Mouse (Mus musculus) midbrain, embryonic 16.5 days (tissue): ENCODE measurements around the gene Rpap1. TPM values are rescaled to one million over a fixed set of nuclear protein-coding genes. Genes with fewer than 3 reads are reported as not detected.

Experiments used
- ATAC-seq: fragments of 200-750 bp; cut with Nextera tagmentation; 2 replicates; pipeline ENCODE4 v1.8.0; 2017; ENCODE audit warnings: moderate TSS enrichment
- H3K27ac ChIP-seq: fragments of 300-500 bp; sonication (generic); 2 replicates; pipeline ENCODE4 v1.5.1; 2014; ENCODE audit warnings: mild to moderate bottlenecking, low read length, mixed read lengths
- H3K27me3 ChIP-seq: fragments of 300-500 bp; sonication (generic); 2 replicates; pipeline ENCODE4 v1.6.1; 2014; ENCODE audit warnings: low read depth, low read length, mixed read lengths; ENCODE audit not compliant: control insufficient read depth, insufficient read depth
- H3K36me3 ChIP-seq: fragments of 300-500 bp; sonication (generic); 2 replicates; pipeline ENCODE4 v1.6.1; 2014; ENCODE audit warnings: mild to moderate bottlenecking, low read length, moderate library complexity, mixed read lengths; ENCODE audit not compliant: control insufficient read depth, insufficient read depth
- H3K4me1 ChIP-seq: fragments of 300-500 bp; sonication (generic); 2 replicates; pipeline ENCODE4 v1.6.1; 2014; ENCODE audit warnings: mild to moderate bottlenecking, low read length, mixed read lengths; ENCODE audit not compliant: control insufficient read depth, insufficient read depth
- H3K4me2 ChIP-seq: fragments of 300-500 bp; sonication (generic); 2 replicates; pipeline ENCODE4 v1.6.1; 2014; ENCODE audit warnings: mild to moderate bottlenecking, low read length, mixed read lengths
- H3K4me3 ChIP-seq: fragments of 300-500 bp; sonication (generic); 2 replicates; pipeline ENCODE4 v1.5.1; 2014; ENCODE audit warnings: low read depth, mild to moderate bottlenecking, low read length, moderate library complexity, mixed read lengths
- H3K9ac ChIP-seq: fragments of 300-500 bp; sonication (generic); 2 replicates; pipeline ENCODE4 v1.6.1; 2014; ENCODE audit warnings: low read depth, low read length, mixed read lengths
- H3K9me3 ChIP-seq: fragments of 300-500 bp; sonication (generic); replicated peaks from 2 replicates; pipeline ENCODE4 v1.6.1; 2014; ENCODE audit warnings: mild to moderate bottlenecking, low read length, mixed read lengths; ENCODE audit not compliant: control insufficient read depth, poor library complexity, severe bottlenecking
- WGBS: fragments of 180-500 bp; shearing (Covaris S2); extraction: QIAGEN DNeasy Blood & Tissue Kit; methylation state at CpG from one replicate; pipeline ENCODE4 v1.1.7; 2014; 5-methylcytosine and 5-hydroxymethylcytosine counted together
- polyA plus RNA-seq: library from polyadenylated mRNA; unstranded; fragments of >200 nt; fragmentation: Nextera tagmentation; extraction: Ambion mirVana; gene quantifications from 2 replicates; pipeline ENCODE4 v1.2.1, GENCODE M21; 2015

Rpap1 gene
- polyA plus RNA-seq, 1 experiment from 2014 or later, result 16.9 TPM

GRCm38 (mm10) chr2:119802767-119803617 is 15.7 kb upstream of the Rpap1 start:
- no peak overlapping the region for H3K4me3 ChIP-seq
- H3K9me3 ChIP-seq, result no peaks in the 10 kb centered on the region
- H3K9ac ChIP-seq, result no peak overlapping the region
- no peak overlapping the region for H3K27ac ChIP-seq
- ATAC-seq, result no peak
- WGBS, result 18% methylated on average over 10 of the region's 10 CpGs
- H3K36me3 ChIP-seq, result peaks cover 6% of the 10 kb centered on the region; the same call in 1 of the 2 replicates
- H3K27me3 ChIP-seq, result peaks cover 11% of the 10 kb centered on the region
- peaks cover 38% of the 10 kb centered on the region for H3K4me1 ChIP-seq
- H3K4me2 ChIP-seq, result no peak overlapping the region

- Histone ChIP-seq H3K4me1 (peaks cover 38% of the 10 kb centered on the region), H3K9me3 (no peaks in the 10 kb centered on the region), H3K36me3 (peaks cover 6% of the 10 kb centered on the region; the same call in 1 of the 2 replicates), H3K4me2 (peak overlapping the region; percentile 88), H3K27ac (no peak overlapping the region), H3K9ac (peak overlapping the region; percentile 95), H3K27me3 (peaks cover 11% of the 10 kb centered on the region), H3K4me3 (peak overlapping the region; percentile 93)
- no peak for ATAC-seq
- whole genome bisulfite sequencing, result 50% methylated on average over 15 of the region's 15 CpGs
Measured at GRCm38 (mm10) chr2:119800876-119801846, 13.8 kb upstream of the Rpap1 start.

GRCm38 (mm10) chr2:119799961-119800550 is 12.7 kb upstream of the Rpap1 start:
- WGBS, result under 1% methylated on average over 27 of the region's 27 CpGs
- ATAC-seq, result peak; percentile 26
- peak overlapping the region; percentile 95 for H3K9ac ChIP-seq
- H3K27me3 ChIP-seq, result peaks cover 11% of the 10 kb centered on the region
- no peak overlapping the region; the same call in 1 of the 2 replicates for H3K27ac ChIP-seq
- peak overlapping the region; percentile 88 for H3K4me2 ChIP-seq
- H3K36me3 ChIP-seq, result peaks cover 3% of the 10 kb centered on the region; the same call in 1 of the 2 replicates
- H3K4me3 ChIP-seq, result peak overlapping the region; percentile 93
- peaks cover 34% of the 10 kb centered on the region for H3K4me1 ChIP-seq
- H3K9me3 ChIP-seq, result no peaks in the 10 kb centered on the region

- Histone ChIP-seq H3K4me1 (peaks cover 29% of the 10 kb centered on the region), H3K9ac (peak overlapping the region; percentile 95), H3K27ac (no peak overlapping the region; the same call in 1 of the 2 replicates), H3K36me3 (peaks cover 3% of the 10 kb centered on the region; the same call in 1 of the 2 replicates), H3K9me3 (no peaks in the 10 kb centered on the region), H3K4me3 (peak overlapping the region; percentile 93), H3K4me2 (peak overlapping the region; percentile 88), H3K27me3 (peaks cover 11% of the 10 kb centered on the region)
- 1% methylated on average over 50 of the region's 89 CpGs for WGBS
- peak; percentile 68 for ATAC-seq
Measured at GRCm38 (mm10) chr2:119799181-119799960, 12.0 kb upstream of the Rpap1 start.

- Histone ChIP-seq H3K4me3 (peak overlapping the region; percentile 93), H3K27ac (no peak overlapping the region), H3K27me3 (peaks cover 11% of the 10 kb centered on the region), H3K9ac (peak overlapping the region; percentile 7; the same call in 1 of the 2 replicates), H3K4me2 (peak overlapping the region; percentile 88; the same call in 1 of the 2 replicates), H3K36me3 (peaks cover 3% of the 10 kb centered on the region; the same call in 1 of the 2 replicates), H3K9me3 (no peaks in the 10 kb centered on the region), H3K4me1 (peaks cover 22% of the 10 kb centered on the region)
- no peak for ATAC-seq
- WGBS, result 11% methylated on average over 13 of the region's 13 CpGs
Measured at GRCm38 (mm10) chr2:119798246-119798927, 11.1 kb upstream of the Rpap1 start.

- WGBS, result 60% methylated on average over 5 of the region's 5 CpGs
- H3K27ac ChIP-seq, result no peak within 1 kb of the TSS
- no peak within 1 kb of the TSS for H3K4me2 ChIP-seq
- H3K9ac ChIP-seq, result no peak within 1 kb of the TSS
- no peak within 1 kb of the TSS for H3K4me3 ChIP-seq
- ATAC-seq, result no peak
- H3K9me3 ChIP-seq, result no peaks in the 10 kb centered on the region
- H3K4me1 ChIP-seq, result peaks cover 16% of the 10 kb centered on the region
- H3K36me3 ChIP-seq, result no peaks in the 10 kb centered on the region
- H3K27me3 ChIP-seq, result peaks cover 11% of the 10 kb centered on the region
Measured at GRCm38 (mm10) chr2:119797279-119797783, 10.0 kb upstream of the Rpap1 start, which contains the start of gene Tyro3. TSS of gene Tyro3 (plus strand) at chr2:119797733.

GRCm38 (mm10) chr2:119789996-119790395 is 2.7 kb upstream of the Rpap1 start:
- no peak for ATAC-seq
- WGBS, result 93% methylated on average over 2 of the region's 2 CpGs
- Histone ChIP-seq H3K27ac (no peak overlapping the region), H3K9me3 (no peaks in the 10 kb centered on the region), H3K4me3 (no peak overlapping the region), H3K4me2 (no peak overlapping the region), H3K9ac (no peak overlapping the region), H3K27me3 (no peaks in the 10 kb centered on the region), H3K4me1 (peaks cover 11% of the 10 kb centered on the region; the same call in 1 of the 2 replicates), H3K36me3 (no peaks in the 10 kb centered on the region)
